Mouse (Mus musculus) heart, postnatal 36 days (tissue): ENCODE measurements around the gene Sfxn1. TPM values are rescaled to one million over a fixed set of nuclear protein-coding genes. Genes with fewer than 3 reads are reported as not detected.

Experiments used
- DNase-seq, 2 experiments: peaks; one replicate each; pipeline ENCODE4 v3.0.0; 2021 to 2022
- intact Hi-C: fragments of 180-260 bp; cut with DNase I; formaldehyde crosslinking; loops from one replicate; pipeline ENCODE4 v1.15.1; 2025
- total RNA-seq, 2 experiments: library from RNA; stranded (reverse); gene quantifications; 2 replicates each; pipeline ENCODE4 v1.2.3; 2021

Sfxn1 gene
- total RNA-seq, 2 experiments from 2014 or later, result 5.8 to 7.9 TPM

- intact Hi-C loops, result loop anchor here (1.0 to 2.0 kb wide), 3 partner anchors 113 to 332 kb away; no protein-coding TSS in a partner anchor
Measured at GRCm38 (mm10) chr13:54114931-54115330, 43.3 kb downstream of the Sfxn1 start.

GRCm38 (mm10) chr13:54115779-54116178, 44.1 kb downstream of the Sfxn1 start:
- intact Hi-C loops, result loop anchor here (2.0 kb wide), 1 partner anchor 257 kb away; no protein-coding TSS in a partner anchor
- no peak for DNase-seq

More at GRCm38 (mm10) chr13:54114931-54115330, 43.3 kb downstream of the Sfxn1 start:
- DNase-seq, result no peak

- intact Hi-C loops, result no loop called here
- no peak for DNase-seq
Measured at GRCm38 (mm10) chr13:54118355-54118754, 46.7 kb downstream of the Sfxn1 start.

- intact Hi-C loops, result no loop called here
- DNase-seq, result no peak
Measured at GRCm38 (mm10) chr13:54137756-54138410, 66.2 kb downstream of the Sfxn1 start.

GRCm38 (mm10) chr13:54143788-54144187, 72.1 kb downstream of the Sfxn1 start:
- no peak for DNase-seq
- intact Hi-C loops, result no loop called here

GRCm38 (mm10) chr13:54144624-54145023, 73.0 kb downstream of the Sfxn1 start:
- no peak for DNase-seq
- intact Hi-C loops, result no loop called here

GRCm38 (mm10) chr13:54147328-54147727, 75.7 kb downstream of the Sfxn1 start:
- intact Hi-C loops, result no loop called here

GRCm38 (mm10) chr13:54152421-54152820, 80.8 kb downstream of the Sfxn1 start:
- DNase-seq, result no peak

More at GRCm38 (mm10) chr13:54147328-54147727, 75.7 kb downstream of the Sfxn1 start:
- no peak for DNase-seq

GRCm38 (mm10) chr13:54152911-54153310, 81.2 kb downstream of the Sfxn1 start:
- DNase-seq, result no peak
- intact Hi-C loops, result no loop called here

More at GRCm38 (mm10) chr13:54152421-54152820, 80.8 kb downstream of the Sfxn1 start:
- intact Hi-C loops, result no loop called here

GRCm38 (mm10) chr13:54153672-54154218, 82.1 kb downstream of the Sfxn1 start:
- DNase-seq, result no peak
- intact Hi-C loops, result no loop called here

- DNase-seq, result no peak
- intact Hi-C loops, result no loop called here
Measured at GRCm38 (mm10) chr13:54155822-54156221, 84.2 kb downstream of the Sfxn1 start.

Other genes with a start within 250 kb of the Sfxn1 start
- gene Drd1, start 16.2 kb upstream of the Sfxn1 start, total RNA-seq, result under 1 TPM; 0.39 to 0.84 TPM
- under 1 TPM; 0.39 to 0.43 TPM for gene Hrh2, start 120.3 kb downstream of the Sfxn1 start, total RNA-seq